Mouse (Mus musculus): ENCODE data around the gene Cfap70. TPM values are rescaled to one million over a fixed set of nuclear protein-coding genes. Genes with fewer than 3 reads are reported as not detected.
A peak's percentile ranks its signal among the peaks of the same experiment; 100 is the strongest.

Gene Cfap70
- total and polyA plus RNA-seq, 2 experiments from 2014 or later, result 2.8 to 3.4 TPM

GRCm38 (mm10) chr14:20377112-20377521 lies 74.9 kb downstream of the Cfap70 start:
- no peak for ATAC-seq (ENCODE audit: low FRiP score)
- peaks cover 36% of the 10 kb centered on the region for H3K36me3 ChIP-seq (ENCODE audit: insufficient read depth, low read length)
- no peak for TF ChIP-seq CTCF (IDR thresholded peaks at IDR 0.05)

GRCm38 (mm10) chr14:20371854-20372253 lies 80.2 kb downstream of the Cfap70 start:
- no peak for TF ChIP-seq CTCF (IDR thresholded peaks at IDR 0.05)
- 89% methylated on average over 1 of the region's 1 CpGs for WGBS
- no peak overlapping the region for H3K4me3 ChIP-seq (ENCODE audit: low read depth, low read length)
- no peaks in the 10 kb centered on the region for H3K27me3 ChIP-seq (ENCODE audit: insufficient read depth, low read length)
- H3K4me2 ChIP-seq (ENCODE audit: low read depth, low read length, poor library complexity, severe bottlenecking), result no peak overlapping the region
- H3K9ac ChIP-seq (replicated peaks; ENCODE audit: low read length, poor library complexity, severe bottlenecking), result no peak overlapping the region
- no peak overlapping the region for H3K27ac ChIP-seq (ENCODE audit: low read depth, low read length)
- no peaks in the 10 kb centered on the region for H3K4me1 ChIP-seq (ENCODE audit: insufficient read depth, low read length)
- no peak for ATAC-seq (ENCODE audit: low FRiP score)
- H3K36me3 ChIP-seq (ENCODE audit: insufficient read depth, low read length), result peaks cover 35% of the 10 kb centered on the region
- H3K9me3 ChIP-seq (ENCODE audit: low read length), result no peaks in the 10 kb centered on the region
- no peak for DNase-seq (ENCODE audit: low spot score)

More at GRCm38 (mm10) chr14:20377112-20377521, 74.9 kb downstream of the Cfap70 start:
- Histone ChIP-seq H3K27me3 (ENCODE audit: insufficient read depth, low read length) (no peaks in the 10 kb centered on the region), H3K4me1 (ENCODE audit: insufficient read depth, low read length) (no peaks in the 10 kb centered on the region), H3K9me3 (ENCODE audit: low read length) (no peaks in the 10 kb centered on the region), H3K27ac (ENCODE audit: low read depth, low read length) (no peak overlapping the region), H3K9ac (replicated peaks; ENCODE audit: low read length, poor library complexity, severe bottlenecking) (no peak overlapping the region), H3K4me2 (ENCODE audit: low read depth, low read length, poor library complexity, severe bottlenecking) (no peak overlapping the region), H3K4me3 (ENCODE audit: low read depth, low read length) (no peak overlapping the region)
- 88% methylated on average over 4 of the region's 4 CpGs for WGBS
- no peak for DNase-seq (ENCODE audit: low spot score)

- ATAC-seq (ENCODE audit: low FRiP score), result no peak
- no peak overlapping the region for H3K9ac ChIP-seq (replicated peaks; ENCODE audit: low read length, poor library complexity, severe bottlenecking)
- no peak for DNase-seq (ENCODE audit: low spot score)
- no peak overlapping the region for H3K4me3 ChIP-seq (ENCODE audit: low read depth, low read length)
- no peak for TF ChIP-seq CTCF (IDR thresholded peaks at IDR 0.05)
- peaks cover 31% of the 10 kb centered on the region for H3K36me3 ChIP-seq (ENCODE audit: insufficient read depth, low read length)
- no peaks in the 10 kb centered on the region for H3K9me3 ChIP-seq (ENCODE audit: low read length)
- H3K4me1 ChIP-seq (ENCODE audit: insufficient read depth, low read length), result no peaks in the 10 kb centered on the region
- H3K4me2 ChIP-seq (ENCODE audit: low read depth, low read length, poor library complexity, severe bottlenecking), result no peak overlapping the region
- WGBS, result 85% methylated on average over 7 of the region's 7 CpGs
- no peaks in the 10 kb centered on the region for H3K27me3 ChIP-seq (ENCODE audit: insufficient read depth, low read length)
- H3K27ac ChIP-seq (ENCODE audit: low read depth, low read length), result no peak overlapping the region
These were observed 81.2 kb downstream of the Cfap70 start for GRCm38 (mm10) chr14:20370798-20371197.

- Histone ChIP-seq H3K4me3 (ENCODE audit: low read depth, low read length) (no peak overlapping the region), H3K9ac (replicated peaks; ENCODE audit: low read length, poor library complexity, severe bottlenecking) (no peak overlapping the region), H3K4me2 (ENCODE audit: low read depth, low read length, poor library complexity, severe bottlenecking) (no peak overlapping the region), H3K4me1 (ENCODE audit: insufficient read depth, low read length) (no peaks in the 10 kb centered on the region), H3K27me3 (ENCODE audit: insufficient read depth, low read length) (no peaks in the 10 kb centered on the region), H3K9me3 (ENCODE audit: low read length) (no peaks in the 10 kb centered on the region), H3K36me3 (ENCODE audit: insufficient read depth, low read length) (peaks cover 34% of the 10 kb centered on the region), H3K27ac (ENCODE audit: low read depth, low read length) (no peak overlapping the region)
- DNase-seq (ENCODE audit: low spot score) (no peak), ATAC-seq (ENCODE audit: low FRiP score) (no peak)
- TF ChIP-seq CTCF (IDR thresholded peaks at IDR 0.05), result peak; percentile 26
- WGBS, result 95% methylated on average over 3 of the region's 3 CpGs
These were observed 83.8 kb downstream of the Cfap70 start for GRCm38 (mm10) chr14:20368271-20368670.

GRCm38 (mm10) chr14:20363230-20363629 lies 88.8 kb downstream of the Cfap70 start:
- ATAC-seq (ENCODE audit: low FRiP score) (no peak), DNase-seq (ENCODE audit: low spot score) (no peak)
- Histone ChIP-seq H3K27ac (ENCODE audit: low read depth, low read length) (no peak overlapping the region), H3K36me3 (ENCODE audit: insufficient read depth, low read length) (peaks cover 52% of the 10 kb centered on the region), H3K4me2 (ENCODE audit: low read depth, low read length, poor library complexity, severe bottlenecking) (no peak overlapping the region), H3K4me1 (ENCODE audit: insufficient read depth, low read length) (no peaks in the 10 kb centered on the region), H3K27me3 (ENCODE audit: insufficient read depth, low read length) (no peaks in the 10 kb centered on the region), H3K9me3 (ENCODE audit: low read length) (no peaks in the 10 kb centered on the region), H3K9ac (replicated peaks; ENCODE audit: low read length, poor library complexity, severe bottlenecking) (no peak overlapping the region), H3K4me3 (ENCODE audit: low read depth, low read length) (no peak overlapping the region)
- no peak for TF ChIP-seq CTCF (IDR thresholded peaks at IDR 0.05)
- WGBS, result 92% methylated on average over 4 of the region's 4 CpGs

- Histone ChIP-seq H3K36me3 (ENCODE audit: insufficient read depth, low read length) (peaks cover 7% of the 10 kb centered on the region), H3K9me3 (ENCODE audit: low read length) (no peaks in the 10 kb centered on the region), H3K27ac (ENCODE audit: low read depth, low read length) (peak within 1 kb of the TSS; percentile 91), H3K4me3 (ENCODE audit: low read depth, low read length) (peak within 1 kb of the TSS; percentile 85), H3K9ac (replicated peaks; ENCODE audit: low read length, poor library complexity, severe bottlenecking) (peak within 1 kb of the TSS; percentile 96), H3K4me2 (ENCODE audit: low read depth, low read length, poor library complexity, severe bottlenecking) (peak within 1 kb of the TSS; percentile 55), H3K4me1 (ENCODE audit: insufficient read depth, low read length) (0 out of 2 replicates have a peak, but pooled peaks cover 3% of the 10 kb centered on the region), H3K27me3 (ENCODE audit: insufficient read depth, low read length) (no peaks in the 10 kb centered on the region)
- peak; percentile 99 for ATAC-seq (ENCODE audit: low FRiP score)
- WGBS, result 1% methylated on average over 40 of the region's 42 CpGs
- TF ChIP-seq CTCF (IDR thresholded peaks at IDR 0.05), result peak; percentile 48
- DNase-seq (ENCODE audit: low spot score), result peak; percentile 98
These were observed 104.0 kb downstream of the Cfap70 start, which contains the start of the genes Ecd and Fam149b for GRCm38 (mm10) chr14:20347991-20348541. Ecd (minus strand) TSS chr14:20348121. Fam149b (plus strand) TSS chr14:20348162.
